Mouse (Mus musculus): ENCODE measurements at regions not wholly inside any gene's neighbourhood (a gene's known extent, or its start where the extent isn't known, plus 50 kb on each side); places are given as distances from the start of the nearest gene placed in this dataset.

DNA sequence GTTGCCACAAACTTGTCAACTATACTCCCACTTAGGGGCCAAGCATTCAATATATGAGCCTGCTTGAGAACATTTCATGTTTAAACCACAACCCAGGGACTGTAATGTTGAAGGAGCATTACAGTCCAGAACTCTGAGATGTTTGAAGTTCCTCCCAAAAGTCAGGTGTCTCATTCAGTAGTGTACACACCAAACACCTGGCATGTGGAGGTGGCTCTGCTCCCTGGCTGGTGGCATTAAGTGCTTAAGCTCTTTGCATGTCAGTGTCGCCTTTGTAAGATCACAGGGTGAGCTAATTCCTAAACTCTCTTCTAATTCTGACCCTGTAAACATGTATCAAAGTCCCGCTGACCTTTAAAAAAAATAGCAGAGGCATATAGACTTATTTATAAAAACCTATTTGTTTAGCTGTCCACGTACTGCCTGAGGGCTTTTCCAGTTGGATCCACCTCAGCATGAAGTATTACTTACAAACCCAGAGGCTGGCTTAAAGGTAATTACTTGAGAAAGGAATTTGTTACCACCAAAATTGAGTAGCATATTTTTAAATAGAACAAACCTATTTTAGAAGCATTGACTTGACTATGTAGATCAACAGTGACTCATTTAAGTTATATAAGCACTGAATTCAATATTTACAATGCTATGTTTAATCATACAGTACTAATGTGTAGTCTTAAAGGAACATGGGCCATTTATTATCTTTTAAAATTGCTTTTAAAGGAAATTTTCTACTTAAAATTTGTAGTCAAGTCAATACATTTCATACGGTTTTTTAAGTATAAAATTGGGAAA, 276.3 kb upstream of the Fermt1 start:
- in situ Hi-C loops (cut with MboI, MseI): no loop called here

DNA sequence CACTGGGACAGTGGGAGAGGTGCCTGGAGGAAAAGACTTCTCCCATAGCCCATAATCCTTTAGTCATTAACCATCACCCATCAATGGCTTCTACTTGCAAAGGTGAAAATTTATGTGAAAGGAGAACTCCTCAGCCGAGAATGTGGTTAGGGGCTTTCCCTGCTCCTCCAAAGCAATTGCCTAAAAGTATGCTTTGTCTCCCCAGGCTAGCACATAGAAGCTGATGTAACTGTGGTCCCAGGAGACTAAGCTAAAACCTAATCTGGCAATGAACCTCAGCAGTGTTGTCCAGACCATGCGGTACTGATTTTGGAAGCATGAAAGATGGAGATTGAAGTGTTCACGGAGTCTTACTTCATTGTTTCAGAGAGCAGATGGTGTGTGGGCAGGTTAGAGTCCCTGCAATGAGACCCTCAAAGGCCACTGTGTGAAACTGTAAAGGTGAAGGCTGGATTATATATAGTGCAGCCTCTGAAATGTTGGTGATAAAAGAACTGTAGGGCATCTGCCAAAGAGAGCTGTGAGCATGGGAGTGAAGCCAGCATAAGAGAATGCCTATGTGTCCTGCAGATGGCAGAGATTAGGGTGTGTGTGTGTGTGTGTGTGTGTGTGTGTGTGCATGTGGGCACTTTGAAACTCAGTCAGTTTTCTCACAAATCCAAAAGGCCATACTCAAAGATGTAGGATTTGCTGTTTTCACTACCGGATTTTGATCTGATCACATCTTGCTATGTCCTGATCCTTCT, 289.6 kb upstream of the Fermt1 start:
- in situ Hi-C loops (cut with MboI, MseI): no loop called here

DNA sequence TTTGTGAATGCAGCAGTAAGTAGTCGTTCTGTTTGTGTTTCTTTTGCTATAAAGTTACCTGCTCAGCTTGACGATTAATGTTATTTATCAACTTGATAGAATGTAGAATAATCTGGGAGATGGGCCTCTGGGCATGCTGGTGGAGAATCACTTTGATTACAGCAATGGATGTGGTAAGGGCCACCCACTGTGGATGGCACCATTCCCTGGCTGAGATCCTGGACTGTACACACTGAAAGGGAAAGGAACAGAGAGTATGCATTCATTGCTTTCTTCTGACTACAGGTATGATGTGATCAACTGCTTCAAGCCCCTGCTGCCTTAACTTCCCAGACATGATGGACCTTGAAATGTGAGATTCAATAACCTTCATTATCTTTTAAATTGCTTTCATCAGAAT, 299.8 kb upstream of the Bmp2 start:
- in situ Hi-C loops (cut with MboI, MseI): no loop called here

DNA sequence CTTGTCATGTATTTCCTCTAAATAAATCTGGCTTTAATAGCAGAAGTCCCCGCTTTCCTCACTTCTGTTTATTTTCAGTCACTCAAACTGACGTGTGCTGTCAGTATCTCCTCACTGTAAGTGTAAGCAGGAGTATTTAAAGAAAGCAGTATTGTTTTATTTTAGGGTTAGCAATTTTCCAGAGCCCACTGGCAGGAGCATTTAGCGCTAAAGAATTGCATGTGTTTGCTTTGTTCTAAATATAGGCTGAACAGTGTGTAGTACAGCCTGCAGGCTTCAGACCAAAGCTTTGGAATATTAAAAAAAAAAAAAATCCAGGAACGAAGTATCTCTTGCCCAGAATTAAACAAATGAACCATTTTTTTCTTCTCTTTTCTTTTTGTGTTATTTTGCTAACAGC, 277.5 kb upstream of the Bmp2 start:
- in situ Hi-C loops (cut with MboI, MseI): no loop called here

DNA sequence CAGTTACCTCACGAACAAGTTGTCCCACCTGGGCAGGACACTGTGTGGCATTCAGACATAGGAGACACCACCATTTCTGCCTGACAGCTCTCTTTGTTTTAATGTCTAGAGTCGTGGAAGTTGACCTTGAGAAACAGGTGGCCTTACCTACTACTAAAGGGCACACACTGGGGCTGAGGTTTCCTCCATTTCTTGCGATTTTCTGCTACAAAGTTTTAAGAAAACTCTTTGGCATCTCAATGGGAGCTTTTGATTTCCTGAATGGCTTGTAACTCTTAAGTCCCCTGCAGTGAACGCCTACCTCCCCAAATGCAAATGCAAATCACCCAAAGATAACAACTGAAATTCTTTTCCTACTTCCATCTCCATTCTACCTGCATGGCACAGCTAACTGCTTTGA, 273.4 kb upstream of the Bmp2 start:
- in situ Hi-C loops (cut with MboI, MseI): no loop called here

GRCm38 (mm10) chr2:133279275-133279674, 272.7 kb upstream of the Bmp2 start:
- in situ Hi-C loops (cut with MboI, MseI): no loop called here

DNA sequence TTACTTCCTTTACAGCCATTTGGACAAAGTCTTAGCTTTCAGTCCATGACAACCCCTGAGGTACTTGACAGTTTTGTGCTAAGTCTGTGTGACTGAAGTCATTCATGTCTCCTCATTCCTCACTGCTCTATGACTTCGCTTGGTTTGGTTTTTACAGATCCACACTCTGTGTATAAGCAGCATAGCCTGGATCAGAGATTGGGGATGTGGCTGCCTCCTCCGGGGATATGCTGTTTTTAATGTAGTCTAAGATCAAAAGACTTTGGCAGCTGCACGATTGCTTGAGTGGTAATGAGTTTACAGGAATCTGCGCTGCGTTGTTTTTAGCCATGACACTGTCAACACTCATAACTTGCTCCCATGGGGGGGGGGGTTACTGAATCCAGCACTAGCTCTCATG, 269.3 kb upstream of the Bmp2 start:
- in situ Hi-C loops (cut with MboI, MseI): no loop called here

GRCm38 (mm10) chr2:133283709-133284108, 268.2 kb upstream of the Bmp2 start:
- in situ Hi-C loops (cut with MboI, MseI): no loop called here

- in situ Hi-C loops (cut with MboI, MseI): no loop called here
These were observed 257.8 kb upstream of the Bmp2 start for GRCm38 (mm10) chr2:133294136-133294535.

- in situ Hi-C loops (cut with MboI, MseI): no loop called here
These were observed 246.0 kb upstream of the Bmp2 start for GRCm38 (mm10) chr2:133305936-133306335.

DNA sequence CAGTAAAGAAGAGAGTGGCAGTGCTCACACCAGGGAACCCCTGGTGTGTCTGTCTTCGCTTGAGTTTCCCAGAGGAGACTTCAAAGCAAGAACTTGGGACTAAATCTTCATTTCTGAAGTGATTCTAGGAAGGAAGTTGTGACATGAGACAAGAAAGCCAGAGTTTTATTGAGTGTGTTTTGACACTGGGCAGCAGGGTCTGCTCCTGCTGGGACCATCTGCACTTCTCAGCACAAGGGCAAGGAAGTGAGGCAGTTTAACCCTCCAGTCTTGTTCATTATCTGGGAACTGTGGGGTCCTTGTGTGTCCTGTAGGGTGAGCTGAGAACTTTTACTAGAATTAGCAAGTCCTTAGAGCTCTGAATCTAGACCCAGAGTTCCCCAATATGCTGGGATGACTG, 241.0 kb upstream of the Bmp2 start:
- in situ Hi-C loops (cut with MboI, MseI): no loop called here

- in situ Hi-C loops (cut with MboI, MseI): no loop called here
These were observed 225.5 kb upstream of the Bmp2 start for GRCm38 (mm10) chr2:133326290-133327050.

DNA sequence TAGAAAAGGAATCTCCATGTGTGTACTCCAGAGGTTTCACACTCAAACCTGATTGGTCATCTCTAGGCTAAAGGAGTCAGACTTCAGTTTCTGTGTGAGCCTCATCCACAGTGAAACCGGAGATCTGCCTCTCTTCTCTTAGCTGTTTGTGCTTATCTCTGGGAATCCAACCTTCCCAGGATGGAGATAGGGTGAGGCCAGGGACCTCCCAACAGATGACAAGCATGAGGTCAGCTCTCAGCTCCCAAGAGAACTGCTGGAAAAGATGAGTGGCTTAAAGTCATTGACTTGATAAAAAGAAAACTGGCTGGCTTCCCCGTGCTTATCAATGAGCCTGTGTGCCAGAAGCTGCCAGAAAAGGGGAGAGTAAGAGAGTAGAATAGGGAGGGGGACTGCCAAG, 224.3 kb upstream of the Bmp2 start:
- in situ Hi-C loops (cut with MboI, MseI): no loop called here

DNA sequence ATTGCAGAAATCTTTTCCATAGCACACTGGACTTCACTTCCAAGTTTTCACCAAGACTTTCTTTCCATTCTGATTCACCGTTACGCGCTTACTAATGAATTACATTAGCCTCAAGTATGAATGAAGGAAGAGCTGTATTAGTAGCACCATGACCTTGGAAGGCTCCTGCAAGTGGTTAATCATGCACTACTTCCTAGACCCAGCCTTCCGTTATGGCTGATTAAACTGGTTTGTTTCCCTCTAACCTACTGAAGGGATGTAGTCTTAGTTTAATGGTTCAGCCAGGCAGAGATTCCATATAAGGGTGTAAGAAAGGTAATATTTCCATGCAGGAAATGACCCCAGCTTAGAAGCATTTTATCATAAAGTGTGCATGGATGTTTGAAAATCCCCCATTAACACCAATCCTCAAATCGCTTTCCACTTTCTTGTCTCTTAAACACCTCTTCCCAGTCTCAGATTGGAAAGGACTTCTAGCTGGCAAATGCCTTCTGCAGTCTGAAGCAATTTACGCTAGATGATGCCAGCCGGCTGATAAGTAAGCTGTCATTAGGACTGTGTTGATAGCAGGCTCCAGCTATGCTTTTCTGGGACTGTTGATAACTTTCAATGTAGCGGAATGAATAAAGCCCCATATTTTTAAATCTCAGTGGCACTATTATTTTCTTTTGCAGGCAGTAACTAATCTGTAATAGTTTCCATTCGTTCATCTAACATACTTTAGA, 215.6 kb upstream of the Bmp2 start:
- in situ Hi-C loops (cut with MboI, MseI): no loop called here

GRCm38 (mm10) chr2:133338150-133338549, 213.8 kb upstream of the Bmp2 start:
- in situ Hi-C loops (cut with MboI, MseI): no loop called here

DNA sequence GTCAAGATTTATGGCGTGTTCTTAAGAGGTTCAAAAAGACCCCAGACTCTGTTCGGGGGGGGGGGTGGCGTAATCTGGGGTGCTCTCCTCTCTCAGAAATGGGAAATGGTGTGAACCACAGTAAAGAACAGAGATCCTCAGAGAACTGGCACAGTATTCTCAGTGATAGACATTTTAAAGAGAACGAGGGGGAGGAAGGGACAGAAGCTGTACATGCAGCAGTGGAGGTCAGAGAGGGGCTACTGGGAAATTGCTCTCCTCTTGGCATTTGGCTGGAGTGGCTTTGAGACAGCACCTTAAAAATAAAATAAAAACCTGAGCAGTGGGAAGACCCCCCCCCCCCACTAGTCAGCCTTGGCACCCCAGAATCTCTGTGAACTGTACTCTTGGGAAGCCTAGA, 210.6 kb upstream of the Bmp2 start:
- in situ Hi-C loops (cut with MboI, MseI): no loop called here

DNA sequence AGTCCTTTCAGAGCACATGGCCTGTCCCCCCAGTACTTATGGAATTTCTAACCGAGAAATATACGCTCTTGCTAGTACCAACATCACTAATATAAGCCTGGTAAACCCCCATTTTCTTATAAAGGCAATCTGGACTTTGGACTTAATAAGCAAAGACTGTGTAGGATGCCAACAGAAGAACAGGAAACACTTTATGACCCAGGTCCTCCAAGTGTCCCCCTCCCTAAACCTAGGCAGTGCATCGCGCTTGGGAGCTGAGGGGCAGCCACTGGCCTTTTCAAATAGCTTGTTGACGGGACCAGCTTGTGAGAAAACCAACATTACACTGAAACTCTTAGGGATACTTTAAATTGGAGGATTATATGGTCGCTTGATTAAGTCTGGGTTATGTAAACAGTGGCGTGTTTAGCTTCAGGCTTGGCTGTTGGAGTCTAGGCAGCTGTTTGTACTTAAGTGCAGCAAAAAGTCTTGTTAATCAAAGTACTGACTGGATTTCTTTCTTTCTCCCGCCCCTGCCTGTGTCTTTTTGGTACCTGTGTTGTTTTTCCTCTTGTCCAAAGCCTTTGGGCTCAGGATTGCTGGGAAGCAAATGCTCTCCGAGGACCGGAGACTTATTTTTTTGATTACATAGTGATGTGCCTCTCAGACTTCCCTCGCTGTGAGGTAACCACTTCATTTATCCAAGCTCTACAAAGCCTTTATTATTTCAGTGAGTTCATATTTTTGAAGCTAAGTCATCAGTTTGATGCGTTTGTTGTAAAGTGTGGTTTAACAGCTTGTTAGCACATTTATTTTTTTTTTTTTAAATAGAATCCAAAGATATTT, 205.8 kb upstream of the Bmp2 start:
- in situ Hi-C loops (cut with MboI, MseI): no loop called here

- in situ Hi-C loops (cut with MboI, MseI): no loop called here
These were observed 205.1 kb upstream of the Bmp2 start for GRCm38 (mm10) chr2:133346789-133347424.

- in situ Hi-C loops (cut with MboI, MseI): no loop called here
These were observed 200.7 kb upstream of the Bmp2 start for GRCm38 (mm10) chr2:133351306-133351705.

- in situ Hi-C loops (cut with MboI, MseI): no loop called here
These were observed 199.2 kb upstream of the Bmp2 start for GRCm38 (mm10) chr2:133352800-133353199.
